Mouse (Mus musculus): ENCODE data around the gene Carmil2. TPM values are rescaled to one million over a fixed set of nuclear protein-coding genes. Genes with fewer than 3 reads are reported as not detected.

Carmil2 gene
- total RNA-seq, 2 experiments from 2014 or later, result 0.62 to 0.93 TPM

GRCm38 (mm10) chr8:105694051-105694799 is 8.2 kb downstream of the Carmil2 start:
- DNase-seq, result no peak
- intact Hi-C loops (cut with DNase I), result no loop called here

GRCm38 (mm10) chr8:105695080-105695780 is 9.2 kb downstream of the Carmil2 start:
- no peak for DNase-seq
- intact Hi-C loops (cut with DNase I), result no loop called here

- no peak for DNase-seq
- intact Hi-C loops (cut with DNase I), result no loop called here
Measured at GRCm38 (mm10) chr8:105697196-105697780, 11.2 kb downstream of the Carmil2 start.

- no peak for DNase-seq
- intact Hi-C loops (cut with DNase I), result no loop called here
Measured at GRCm38 (mm10) chr8:105698734-105699133, 12.7 kb downstream of the Carmil2 start.

- intact Hi-C loops (cut with DNase I), result no loop called here
- no peak for DNase-seq
Measured at GRCm38 (mm10) chr8:105699488-105700215, 13.6 kb downstream of the Carmil2 start.

GRCm38 (mm10) chr8:105700566-105700965 is 14.5 kb downstream of the Carmil2 start:
- intact Hi-C loops (cut with DNase I), result no loop called here
- DNase-seq, result no peak

- intact Hi-C loops (cut with DNase I), result no loop called here
- peak; percentile 97 for DNase-seq
Measured at GRCm38 (mm10) chr8:105700966-105701824, 15.1 kb downstream of the Carmil2 start, which contains the start of the genes Acd and Pard6a. TSS of gene Acd (minus strand) at chr8:105701102. TSS of gene Pard6a (plus strand) at chr8:105701148.

- no peak for DNase-seq
- intact Hi-C loops (cut with DNase I), result no loop called here
Measured at GRCm38 (mm10) chr8:105702001-105702401, 15.9 kb downstream of the Carmil2 start.

- DNase-seq, result no peak
- intact Hi-C loops (cut with DNase I), result no loop called here
Measured at GRCm38 (mm10) chr8:105702731-105703415, 16.8 kb downstream of the Carmil2 start.

- intact Hi-C loops (cut with DNase I), result no loop called here
- DNase-seq, result no peak
Measured at GRCm38 (mm10) chr8:105704146-105704812, 18.2 kb downstream of the Carmil2 start.

GRCm38 (mm10) chr8:105704955-105705354 is 18.9 kb downstream of the Carmil2 start:
- intact Hi-C loops (cut with DNase I), result loop anchor here (5.0 kb wide), 1 partner anchor 147 kb away; the partner anchor contains the start of gene Cenpt
- DNase-seq, result no peak

- intact Hi-C loops (cut with DNase I), result loop anchor here (5.0 kb wide), 1 partner anchor 146 kb away; the partner anchor contains the start of gene Cenpt
Measured at GRCm38 (mm10) chr8:105706426-105706825, 20.4 kb downstream of the Carmil2 start.

GRCm38 (mm10) chr8:105707498-105708403 is 21.7 kb downstream of the Carmil2 start, which contains the start of the genes 4933405L10Rik and Enkd1:
TSS of gene 4933405L10Rik (plus strand) at chr8:105707655.
TSS of gene Enkd1 (minus strand) at chr8:105708210.
- DNase-seq, result peak; percentile 91 to 92
- intact Hi-C loops (cut with DNase I), result loop anchor here (5.0 kb wide), 1 partner anchor 145 kb away; the partner anchor contains the start of gene Cenpt

More at GRCm38 (mm10) chr8:105706426-105706825, 20.4 kb downstream of the Carmil2 start:
- no peak for DNase-seq

GRCm38 (mm10) chr8:105708675-105709074 is 22.6 kb downstream of the Carmil2 start:
- no peak for DNase-seq
- intact Hi-C loops (cut with DNase I), result loop anchor here (5.0 kb wide), 1 partner anchor 144 kb away; the partner anchor contains the start of gene Cenpt

GRCm38 (mm10) chr8:105709317-105709716 is 23.2 kb downstream of the Carmil2 start:
- no peak for DNase-seq

GRCm38 (mm10) chr8:105712286-105712685 is 26.2 kb downstream of the Carmil2 start:
- no peak for DNase-seq
- intact Hi-C loops (cut with DNase I), result no loop called here

More at GRCm38 (mm10) chr8:105709317-105709716, 23.2 kb downstream of the Carmil2 start:
- intact Hi-C loops (cut with DNase I), result loop anchor here (5.0 kb wide), 1 partner anchor 143 kb away; the partner anchor contains the start of gene Cenpt

- intact Hi-C loops (cut with DNase I), result loop anchor here (1.0 to 2.0 kb wide), 3 partner anchors 49 to 216 kb away; no protein-coding TSS in a partner anchor
- DNase-seq, result peak; percentile 88 to 95
Measured at GRCm38 (mm10) chr8:105714139-105714538, 28.1 kb downstream of the Carmil2 start.
